Mouse (Mus musculus) splenic B cell, adult 2 months (primary cell): ENCODE data around the gene Dido1.
A peak's percentile ranks its signal among the peaks of the same experiment; 100 is the strongest.

Experiments
- DNase-seq: peaks from one replicate; pipeline ENCODE4 v3.0.0-alpha.2; 2011; ENCODE audit warnings: low read depth, low spot score
- H3K27me3 ChIP-seq: 2 replicates; pipeline ENCODE4 v1.6.1; 2012; ENCODE audit warnings: mild to moderate bottlenecking, low read length, moderate library complexity, mixed read lengths; ENCODE audit not compliant: control insufficient read depth, poor library complexity, insufficient read depth, severe bottlenecking
- H3K36me3 ChIP-seq: 2 replicates; pipeline ENCODE4 v1.6.1; 2012; ENCODE audit warnings: mild to moderate bottlenecking, low read length, moderate library complexity, mixed read lengths; ENCODE audit not compliant: control insufficient read depth, poor library complexity, insufficient read depth, severe bottlenecking

The Dido1 gene

DNA sequence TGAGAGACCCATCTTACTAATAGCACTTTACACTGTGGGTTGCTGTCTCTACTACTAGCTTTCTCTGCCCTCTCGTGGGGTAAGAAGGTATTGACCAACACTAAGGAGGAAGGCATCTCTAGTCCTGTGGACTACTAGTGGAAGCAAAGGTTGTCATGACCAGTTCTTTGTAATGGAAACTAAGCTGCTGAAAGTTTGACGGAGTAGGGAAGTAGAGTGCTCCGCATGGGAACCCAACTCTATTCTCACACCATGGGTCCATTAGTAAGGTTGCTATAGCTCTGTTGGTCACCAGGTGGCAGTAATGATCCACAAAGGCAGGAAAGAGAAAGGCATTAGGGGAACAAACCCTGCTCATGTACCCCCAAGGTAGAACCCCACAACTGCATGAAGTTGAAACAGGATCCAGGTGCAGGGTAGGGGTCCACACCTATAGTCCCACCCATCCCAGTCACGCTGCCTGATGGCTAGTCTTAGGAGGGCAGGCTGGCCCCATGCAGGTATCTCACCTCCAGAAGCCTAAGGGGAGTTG lies 31.1 kb downstream of the Dido1 start:
- Histone ChIP-seq H3K27me3 (no peaks in the 10 kb centered on the region), H3K36me3 (peaks cover 9% of the 10 kb centered on the region)
- DNase-seq = peak; percentile 88

GRCm38 (mm10) chr2:180676706-180677105 lies 33.1 kb downstream of the Dido1 start:
- DNase-seq = no peak
- Histone ChIP-seq H3K27me3 (no peaks in the 10 kb centered on the region), H3K36me3 (peaks cover 12% of the 10 kb centered on the region)

DNA sequence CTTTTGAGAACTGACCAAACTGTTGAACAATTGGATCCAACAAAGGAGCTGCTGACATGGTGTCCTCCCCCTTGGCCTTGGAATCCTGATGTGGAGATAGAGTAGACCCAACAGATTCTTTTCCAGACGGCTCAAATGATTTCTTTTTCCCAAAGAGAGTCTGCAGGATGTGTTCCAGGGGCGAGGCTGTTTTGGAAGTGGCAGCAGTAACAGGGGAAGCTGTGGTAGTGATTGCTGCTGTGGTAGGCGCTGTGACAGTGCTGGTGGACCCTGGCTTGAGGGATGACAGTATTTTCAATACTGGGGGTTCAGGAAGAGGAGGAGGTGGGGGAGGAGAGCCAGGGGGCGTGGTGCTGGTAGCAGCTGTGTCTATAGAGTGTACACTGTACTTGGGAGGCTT lies 47.8 kb downstream of the Dido1 start:
- Histone ChIP-seq H3K36me3 (peaks cover 11% of the 10 kb centered on the region; the same call in 1 of the 2 replicates), H3K27me3 (no peaks in the 10 kb centered on the region)
- DNase-seq = no peak

DNA sequence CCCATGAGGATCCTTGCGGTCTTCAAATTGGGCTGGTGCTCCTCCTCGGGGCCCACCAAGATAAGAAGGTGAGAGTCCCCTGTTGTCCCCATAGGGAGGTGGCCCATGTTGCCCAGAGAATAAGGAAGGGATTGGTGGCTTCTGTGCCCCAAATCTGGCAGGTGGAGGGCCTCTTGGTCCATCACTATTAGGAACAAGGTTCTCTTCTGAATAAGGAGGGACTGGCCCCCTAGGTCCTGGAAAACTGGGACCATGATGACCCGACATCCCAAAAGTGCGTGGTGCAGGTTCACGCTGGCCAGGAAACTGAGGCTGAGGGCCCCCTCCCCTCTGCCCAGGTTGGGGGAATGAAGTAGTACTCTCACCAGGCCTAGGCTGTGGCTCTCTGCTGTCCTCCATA lies 49.3 kb downstream of the Dido1 start:
- DNase-seq = no peak
- Histone ChIP-seq H3K36me3 (peaks cover 8% of the 10 kb centered on the region; the same call in 1 of the 2 replicates), H3K27me3 (no peaks in the 10 kb centered on the region)

- H3K36me3 ChIP-seq = peaks cover 3% of the 10 kb centered on the region; the same call in 1 of the 2 replicates
- no peaks in the 10 kb centered on the region for H3K27me3 ChIP-seq
- DNase-seq = no peak
Measured at GRCm38 (mm10) chr2:180659353-180660150, 50.2 kb downstream of the Dido1 start.

DNA sequence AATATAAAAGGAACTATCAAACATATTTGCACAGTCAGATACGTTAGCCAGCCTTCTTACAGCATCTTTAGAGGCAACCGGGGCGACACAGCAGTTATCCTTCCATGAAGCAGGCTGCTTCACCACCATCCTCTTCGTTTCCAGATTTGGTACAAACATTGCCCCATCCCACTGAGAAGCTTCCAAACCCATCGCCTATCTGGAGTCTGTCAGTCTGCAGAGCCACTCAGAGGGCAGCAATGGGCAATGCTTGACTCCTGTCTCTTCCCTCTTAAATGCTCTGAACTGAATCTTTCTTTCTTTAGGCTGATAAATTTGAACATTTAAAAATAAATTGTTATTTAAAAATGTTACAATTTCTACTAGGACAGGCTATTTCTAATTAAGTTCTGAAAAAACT lies 51.4 kb downstream of the Dido1 start:
- Histone ChIP-seq H3K27me3 (no peaks in the 10 kb centered on the region), H3K36me3 (peaks cover 3% of the 10 kb centered on the region; the same call in 1 of the 2 replicates)
- DNase-seq = no peak

DNA sequence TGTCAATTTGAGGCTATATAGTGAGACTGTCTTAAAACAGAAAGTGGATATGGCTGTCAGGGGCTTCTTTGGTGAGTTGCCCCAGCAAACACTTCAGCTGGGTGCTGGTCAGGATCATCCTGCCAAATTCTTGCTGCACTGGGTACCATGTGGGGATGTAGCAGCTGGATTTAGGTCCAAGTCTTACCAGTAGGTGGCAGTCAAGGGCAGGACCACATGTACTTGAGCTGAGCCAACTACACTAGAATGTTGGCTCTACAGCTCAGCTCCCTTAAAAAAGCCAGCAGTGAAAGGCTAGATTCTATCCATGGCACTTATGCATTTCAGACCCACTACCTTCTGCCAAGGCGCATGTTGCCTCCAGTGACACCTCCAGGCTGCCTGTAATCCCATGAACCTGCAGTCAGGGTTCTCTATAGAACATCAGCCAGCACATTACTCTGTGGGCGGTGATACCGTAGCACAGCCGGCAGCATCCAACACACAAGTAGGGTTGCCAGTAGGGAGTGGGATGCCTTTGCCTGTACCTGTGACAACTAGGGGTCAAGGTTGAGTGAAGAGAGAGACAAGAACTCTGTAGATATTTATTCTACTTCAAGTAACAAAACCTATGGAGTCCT lies 52.3 kb downstream of the Dido1 start:
- Histone ChIP-seq H3K36me3 (peaks cover 3% of the 10 kb centered on the region; the same call in 1 of the 2 replicates), H3K27me3 (no peaks in the 10 kb centered on the region)
- peak; percentile 88 for DNase-seq

GRCm38 (mm10) chr2:180655150-180655549 lies 54.6 kb downstream of the Dido1 start:
- Histone ChIP-seq H3K27me3 (no peaks in the 10 kb centered on the region), H3K36me3 (no peaks in the 10 kb centered on the region; the same call in 1 of the 2 replicates)
- DNase-seq = no peak

DNA sequence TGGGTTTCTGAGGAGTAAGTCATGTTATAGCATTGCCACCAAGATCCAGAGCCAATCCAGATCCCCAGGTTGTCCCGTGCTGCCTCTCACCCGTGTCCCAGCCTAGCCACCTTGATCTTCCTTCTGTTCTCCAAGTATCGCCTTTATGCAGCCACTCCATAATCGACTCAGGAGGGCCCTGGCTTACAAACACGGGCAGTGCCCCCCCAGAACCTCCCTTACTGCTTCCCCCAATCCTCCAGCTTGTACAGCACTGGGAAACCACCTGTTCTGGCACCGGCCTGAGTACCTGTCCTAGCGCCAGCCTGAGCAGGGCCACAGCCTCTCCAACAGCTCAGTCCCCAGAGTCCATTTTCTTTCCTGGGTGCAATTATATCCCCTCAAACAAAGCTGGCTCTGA lies 55.1 kb downstream of the Dido1 start:
- Histone ChIP-seq H3K27me3 (no peaks in the 10 kb centered on the region), H3K36me3 (no peaks in the 10 kb centered on the region; the same call in 1 of the 2 replicates)
- DNase-seq = no peak

DNA sequence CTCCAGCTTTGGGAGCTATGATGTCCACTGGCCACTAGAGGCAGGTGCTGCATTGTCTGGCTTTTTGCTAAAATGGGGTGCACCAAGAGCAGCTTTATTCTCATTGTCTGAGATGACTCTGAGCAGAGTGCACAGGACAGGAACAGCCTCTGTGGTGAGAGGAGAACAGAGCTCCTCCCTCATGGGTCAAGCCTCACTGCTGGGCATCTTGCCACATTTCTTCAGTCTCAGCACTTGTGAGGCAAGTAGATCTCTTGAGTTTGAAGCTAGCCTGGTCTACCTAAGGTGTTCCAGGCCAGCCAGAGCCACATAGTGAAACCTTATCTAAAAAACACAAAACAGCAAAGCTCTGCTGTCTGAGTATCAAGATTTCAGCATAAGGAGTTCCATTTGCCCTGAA lies 63.0 kb downstream of the Dido1 start:
- DNase-seq = no peak

DNA sequence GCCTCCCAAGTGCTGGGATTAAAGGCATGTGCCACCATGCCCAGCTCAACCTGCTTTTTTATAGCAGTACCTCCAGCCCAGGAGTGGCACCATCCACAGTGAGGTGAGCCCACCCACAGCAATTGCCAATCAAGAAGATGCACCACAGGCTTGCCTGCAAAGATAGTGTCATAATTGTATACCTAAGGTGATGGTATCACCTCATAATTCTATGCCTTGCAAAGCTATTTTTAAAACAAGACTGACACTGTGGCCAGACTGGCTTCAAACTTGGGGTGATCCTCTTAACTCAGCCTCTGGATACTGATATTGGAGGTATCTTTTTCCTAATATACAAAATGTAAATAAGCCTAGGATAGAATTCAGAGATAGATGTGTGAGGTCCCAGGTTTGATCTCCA lies 66.2 kb downstream of the Dido1 start:
- H3K27me3 ChIP-seq = peaks cover 6% of the 10 kb centered on the region; the same call in 1 of the 2 replicates
- no peak for DNase-seq
- no peaks in the 10 kb centered on the region for H3K36me3 ChIP-seq

More for the DNA sequence above, 63.0 kb downstream of the Dido1 start:
- no peaks in the 10 kb centered on the region for H3K36me3 ChIP-seq
- H3K27me3 ChIP-seq = peaks cover 6% of the 10 kb centered on the region; the same call in 1 of the 2 replicates

DNA sequence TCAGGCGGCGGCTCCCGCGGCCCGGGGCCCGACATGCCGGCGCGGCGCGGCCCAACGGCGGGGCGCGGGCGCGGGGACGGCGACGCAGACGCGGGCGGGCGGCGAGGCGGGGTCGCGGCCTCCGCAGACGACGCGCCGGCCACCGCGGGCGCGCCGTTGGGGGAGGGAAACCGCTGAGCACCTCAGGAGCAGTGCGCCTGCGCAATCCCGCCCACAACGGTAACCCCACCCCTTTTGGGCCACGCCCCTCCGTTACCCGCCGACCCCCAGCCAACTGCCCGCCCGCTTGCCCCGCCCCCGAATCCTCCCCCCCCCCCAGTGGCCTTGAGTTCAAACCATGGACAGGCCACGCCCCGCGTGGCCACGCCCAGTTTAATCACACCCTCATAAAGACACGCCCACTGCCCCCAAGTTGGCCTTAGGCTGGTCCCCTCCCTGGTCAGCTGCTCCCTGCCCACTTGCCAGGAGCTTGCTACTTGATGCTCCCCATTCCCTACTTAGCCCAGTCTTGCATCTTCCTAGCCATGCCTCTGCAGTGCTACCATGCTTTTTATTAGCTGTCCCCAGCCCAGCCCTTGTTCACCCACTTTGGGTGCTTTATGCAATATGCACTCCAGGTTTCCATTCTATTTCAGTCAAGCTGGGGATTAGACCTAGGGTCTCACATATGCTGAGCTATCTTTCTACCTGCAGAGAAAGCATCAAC lies 67.1 kb downstream of the Dido1 start, which contains the start of gene Tcfl5:
TSS of gene Tcfl5 (minus strand) at position 154 of the 706 bp plus-strand sequence.
- H3K36me3 ChIP-seq = no peaks in the 10 kb centered on the region
- no peak for DNase-seq
- H3K27me3 ChIP-seq = peaks cover 6% of the 10 kb centered on the region; the same call in 1 of the 2 replicates

DNA sequence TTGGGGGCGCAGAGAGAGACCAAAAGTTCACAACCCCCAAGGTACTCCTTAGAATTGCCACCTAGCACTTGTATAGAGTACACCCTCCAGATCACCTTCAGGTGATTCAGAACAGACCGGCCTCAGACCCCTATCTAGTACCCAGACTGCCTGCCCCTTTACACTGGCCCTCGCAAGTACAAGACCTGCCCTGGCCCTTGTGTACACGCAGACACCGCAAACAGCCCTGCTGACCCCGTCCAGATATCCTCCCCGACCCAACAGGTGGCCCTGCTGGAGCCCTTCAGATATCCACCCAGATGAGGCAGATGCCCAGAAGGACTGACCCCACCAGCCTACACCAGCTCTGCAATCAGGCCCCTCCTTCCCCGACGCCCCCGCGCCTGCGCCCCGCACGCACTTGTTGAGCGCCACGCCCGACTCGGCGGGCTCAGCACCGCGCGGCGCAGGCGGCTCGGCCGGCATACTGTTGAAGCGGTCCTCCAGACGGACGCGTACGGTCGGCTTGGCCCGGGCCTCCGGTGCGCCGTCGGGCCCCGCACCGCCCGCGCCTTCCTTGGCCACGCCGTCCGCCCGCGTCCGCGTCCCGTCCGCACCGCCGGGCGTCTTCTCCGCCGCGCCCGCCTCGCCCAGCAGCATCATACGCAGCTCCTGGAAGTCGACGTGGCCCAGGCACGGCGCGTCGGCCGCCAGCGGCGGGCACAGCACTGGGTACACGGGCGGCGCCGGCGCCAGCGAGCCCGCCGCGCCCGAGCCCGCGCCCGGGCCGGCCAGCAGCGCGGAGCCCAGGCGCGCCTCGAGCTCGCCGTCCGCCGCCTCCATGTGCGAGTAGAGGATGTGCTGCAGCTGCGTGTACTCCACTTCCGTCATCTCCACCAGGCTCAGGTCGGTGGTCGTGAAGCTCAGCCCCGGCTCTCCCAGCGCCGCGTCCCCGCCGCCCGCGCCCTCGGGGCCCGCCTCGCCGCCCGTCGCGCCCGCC lies 67.9 kb downstream of the Dido1 start:
- H3K36me3 ChIP-seq = no peaks in the 10 kb centered on the region
- DNase-seq = no peak

GRCm38 (mm10) chr2:180611882-180612281 lies 97.9 kb downstream of the Dido1 start:
- DNase-seq = no peak
- H3K27me3 ChIP-seq = no peaks in the 10 kb centered on the region
- no peaks in the 10 kb centered on the region for H3K36me3 ChIP-seq

More for the DNA sequence above, 67.9 kb downstream of the Dido1 start:
- peaks cover 6% of the 10 kb centered on the region; the same call in 1 of the 2 replicates for H3K27me3 ChIP-seq
